Mouse (Mus musculus): ENCODE data around the gene Sncg. TPM values are rescaled to one million over a fixed set of nuclear protein-coding genes. Genes with fewer than 3 reads are reported as not detected.

The Sncg gene
- polyA plus RNA-seq, 1 experiment = 21.6 TPM

GRCm38 (mm10) chr14:34347084-34347483 lies 27.5 kb downstream of the Sncg start:
- WGBS = 89% methylated on average over 5 of the region's 5 CpGs
- DNase-seq (ENCODE audit: low read depth, low spot score) = no peak

- DNase-seq (ENCODE audit: low read depth, low spot score) = no peak
- WGBS = 65% methylated on average over 12 of the region's 12 CpGs
These were observed 28.6 kb downstream of the Sncg start for GRCm38 (mm10) chr14:34345771-34346566.

GRCm38 (mm10) chr14:34344361-34344760 lies 30.2 kb downstream of the Sncg start:
- no peak for DNase-seq (ENCODE audit: low read depth, low spot score)
- WGBS = 79% methylated on average over 5 of the region's 5 CpGs

GRCm38 (mm10) chr14:34343078-34343477 lies 31.5 kb downstream of the Sncg start:
- DNase-seq (ENCODE audit: low read depth, low spot score) = no peak
- 84% methylated on average over 4 of the region's 4 CpGs for WGBS

- WGBS = 88% methylated on average over 4 of the region's 4 CpGs
- no peak for DNase-seq (ENCODE audit: low read depth, low spot score)
These were observed 32.6 kb downstream of the Sncg start for GRCm38 (mm10) chr14:34341993-34342392.

GRCm38 (mm10) chr14:34339446-34339845 lies 35.1 kb downstream of the Sncg start:
- no peak for DNase-seq (ENCODE audit: low read depth, low spot score)
- 80% methylated on average over 1 of the region's 1 CpGs for WGBS

- 86% methylated on average over 5 of the region's 5 CpGs for WGBS
- no peak for DNase-seq (ENCODE audit: low read depth, low spot score)
These were observed 42.1 kb downstream of the Sncg start for GRCm38 (mm10) chr14:34332476-34332875.

GRCm38 (mm10) chr14:34331886-34332285 lies 42.7 kb downstream of the Sncg start:
- DNase-seq (ENCODE audit: low read depth, low spot score) = no peak
- WGBS = 84% methylated on average over 3 of the region's 3 CpGs

GRCm38 (mm10) chr14:34330657-34331158 lies 43.9 kb downstream of the Sncg start:
- no peak for DNase-seq (ENCODE audit: low read depth, low spot score)
- WGBS = 94% methylated on average over 9 of the region's 9 CpGs

GRCm38 (mm10) chr14:34327618-34328017 lies 47.0 kb downstream of the Sncg start:
- DNase-seq (ENCODE audit: low read depth, low spot score) = no peak
- WGBS = 52% methylated on average over 1 of the region's 1 CpGs

- WGBS = 87% methylated on average over 3 of the region's 3 CpGs
- no peak for DNase-seq (ENCODE audit: low read depth, low spot score)
These were observed 48.0 kb downstream of the Sncg start for GRCm38 (mm10) chr14:34326606-34327005.

GRCm38 (mm10) chr14:34323576-34324085 lies 51.0 kb downstream of the Sncg start:
- DNase-seq (ENCODE audit: low read depth, low spot score) = no peak
- 95% methylated on average over 5 of the region's 5 CpGs for WGBS

Other genes starting within 250 kb of the Sncg start
- 0.47 and 1.1 TPM in 2 replicates for gene Npy4r, start 222.3 kb downstream of the Sncg start, polyA plus RNA-seq (2012; rRNA removed)
- 0.04 TPM in 2 replicates for gene Gprin2, start 173.1 kb downstream of the Sncg start, polyA plus RNA-seq (2012; rRNA removed)
- gene Syt15, start 155.2 kb downstream of the Sncg start, polyA plus RNA-seq (2012; rRNA removed) = 1.4 and 2.7 TPM in 2 replicates
- gene Shld2, start 64.3 kb downstream of the Sncg start, polyA plus RNA-seq (2012; rRNA removed) = 0.87 and 1.3 TPM in 2 replicates
- gene Glud1, start 64.1 kb downstream of the Sncg start, polyA plus RNA-seq (2012; rRNA removed) = 48.1 and 133 TPM in 2 replicates
- gene Fam25c, start 19.4 kb downstream of the Sncg start, polyA plus RNA-seq (2012; rRNA removed) = not detected in 2 replicates
- 3.7 and 6.0 TPM in 2 replicates for gene Mmrn2, start 676 bp upstream of the Sncg start, polyA plus RNA-seq (2012; rRNA removed)
- gene Bmpr1a, start 128.6 kb upstream of the Sncg start, polyA plus RNA-seq (2012; rRNA removed) = 6.9 and 14.4 TPM in 2 replicates
- 0.26 TPM in 1 of 2 replicates, not detected in the other for gene 9230112D13Rik, start 148.0 kb upstream of the Sncg start, polyA plus RNA-seq (2012; rRNA removed)
- gene Ldb3, start 213.9 kb upstream of the Sncg start, polyA plus RNA-seq (2012; rRNA removed) = 19.5 and 45.8 TPM in 2 replicates
- 0.15 TPM in 1 of 2 replicates, not detected in the other for gene Opn4, start 225.4 kb upstream of the Sncg start, polyA plus RNA-seq (2012; rRNA removed)

Data from large intestine, adult 2 months (tissue).